Mouse (Mus musculus) c-Kit-negative CD71-positive TER-119-positive erythroid progenitor cells, embryonic 14.5 days (primary cell): ENCODE data around the gene Elmo1.

ENCODE experiments used
- DNase-seq: peaks from one replicate; pipeline ENCODE4 v3.0.0-alpha.2; 2013; ENCODE audit warnings: low read depth, low spot score

Gene Elmo1

GRCm38 (mm10) chr13:20121385-20122043, 31.1 kb downstream of the Elmo1 start:
- no peak for DNase-seq

- no peak for DNase-seq
Observed at GRCm38 (mm10) chr13:20123975-20124374, 33.6 kb downstream of the Elmo1 start.

DNA sequence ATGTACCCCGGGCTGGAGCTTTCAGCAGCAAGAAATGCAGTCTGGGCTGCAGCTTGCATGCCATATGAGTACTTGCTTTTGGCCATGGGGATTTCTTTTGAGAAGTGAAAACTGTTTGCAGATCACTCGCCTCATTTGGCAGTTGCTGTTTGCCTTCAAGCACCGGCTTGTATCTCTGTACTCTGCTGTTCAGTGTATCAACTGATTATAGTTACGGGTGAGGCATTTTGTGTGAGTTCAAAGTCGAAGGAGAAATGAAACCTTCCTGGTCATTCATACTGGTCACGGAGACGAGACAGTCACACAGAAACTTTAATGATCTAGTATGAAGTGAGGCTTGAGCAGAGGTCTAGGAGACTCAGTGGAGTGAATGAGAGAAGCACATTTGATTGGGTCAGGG, 34.6 kb downstream of the Elmo1 start:
- DNase-seq, result no peak

DNA sequence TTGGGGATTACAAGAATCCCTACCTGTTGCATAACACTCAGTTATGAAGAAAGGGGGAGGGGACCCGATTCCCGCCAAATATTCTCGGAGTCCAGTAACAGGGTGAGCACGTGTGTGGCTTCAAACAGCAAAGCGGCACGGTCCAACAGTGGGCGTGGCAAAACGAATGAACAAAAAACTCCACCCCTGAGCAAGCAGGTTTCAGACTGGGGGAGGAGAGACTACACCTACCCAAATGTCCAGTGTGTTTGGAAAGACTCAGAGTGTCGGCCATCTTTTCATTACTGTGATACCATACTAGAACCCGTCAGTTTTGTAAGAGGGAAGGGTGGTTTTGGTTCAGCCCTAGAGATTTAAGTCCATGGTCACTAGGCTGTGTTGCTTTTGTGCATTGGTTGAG, 35.4 kb downstream of the Elmo1 start:
- no peak for DNase-seq

GRCm38 (mm10) chr13:20127553-20127952, 37.2 kb downstream of the Elmo1 start:
- DNase-seq, result no peak

GRCm38 (mm10) chr13:20128097-20128496, 37.7 kb downstream of the Elmo1 start:
- no peak for DNase-seq

DNA sequence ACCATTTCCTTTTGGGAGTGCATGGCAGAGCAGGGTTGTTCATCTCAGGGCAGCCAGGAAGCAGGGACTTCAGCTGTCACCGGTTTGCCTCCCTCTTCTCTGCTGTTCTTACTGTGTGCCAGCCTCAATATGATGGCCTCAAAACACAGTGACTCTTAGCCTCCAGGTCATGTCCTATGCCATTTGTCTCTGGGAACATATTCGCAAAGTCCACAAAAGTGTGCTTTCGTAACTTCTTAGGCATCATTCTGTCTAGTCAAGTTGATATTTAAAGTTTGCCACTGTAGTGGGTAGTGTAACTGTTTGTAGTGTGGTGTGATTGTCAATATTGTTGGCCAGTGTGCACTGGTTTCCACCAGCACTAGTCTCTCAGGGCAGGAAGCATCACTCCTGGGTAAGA, 40.3 kb downstream of the Elmo1 start:
- DNase-seq, result no peak

DNA sequence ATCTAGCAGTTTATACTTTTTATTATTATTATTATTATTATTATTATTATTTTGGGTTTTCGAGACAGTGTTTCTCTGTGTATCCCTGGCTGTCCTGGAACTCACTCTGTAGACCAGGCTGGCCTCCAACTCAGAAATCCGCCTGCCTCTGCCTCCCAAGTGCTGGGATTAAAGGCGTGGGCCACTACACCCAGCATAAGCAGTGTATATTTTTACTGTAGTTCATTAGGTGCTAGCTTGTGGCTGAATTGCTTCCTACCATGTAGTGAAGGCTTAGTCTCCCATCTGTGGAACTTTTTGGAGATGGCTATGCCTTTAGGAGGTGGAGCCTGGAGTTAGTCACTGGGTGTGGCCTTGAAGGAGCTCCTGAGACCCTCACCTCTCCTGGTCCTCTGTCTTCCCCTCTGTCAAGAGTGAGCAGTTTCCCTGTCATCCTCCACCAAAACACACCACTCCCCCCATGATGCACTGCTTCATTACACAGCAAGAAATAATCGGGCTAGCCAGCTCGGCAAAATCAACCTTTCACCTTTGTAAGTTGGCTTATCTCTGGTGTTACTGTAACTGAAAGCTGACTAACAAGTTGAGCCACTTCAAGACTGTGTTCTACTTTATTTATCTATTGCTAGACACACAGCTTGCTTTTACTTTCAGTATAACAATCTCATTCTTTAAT, 41.1 kb downstream of the Elmo1 start:
- DNase-seq, result no peak

DNA sequence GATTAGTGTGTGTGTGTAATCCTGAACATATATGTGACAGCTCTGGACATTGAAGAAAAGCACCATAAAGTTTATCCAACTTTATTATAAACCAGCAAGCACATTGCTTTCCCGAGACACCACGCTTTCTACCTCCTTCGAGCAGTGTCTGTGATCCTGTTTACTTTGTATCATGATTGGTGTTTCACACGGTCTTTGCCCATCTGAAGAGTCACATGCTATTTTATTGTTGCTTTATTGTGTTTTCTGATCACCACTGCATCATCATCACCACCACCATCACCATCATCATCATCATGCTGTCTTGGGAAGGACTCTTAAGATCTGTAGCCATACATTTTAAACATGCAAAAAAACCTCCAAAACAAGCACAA, 41.6 kb downstream of the Elmo1 start:
- DNase-seq, result no peak

- DNase-seq, result no peak
Observed at GRCm38 (mm10) chr13:20133602-20134394, 43.4 kb downstream of the Elmo1 start.

- DNase-seq, result no peak
Observed at GRCm38 (mm10) chr13:20134395-20135225, 44.2 kb downstream of the Elmo1 start.

- DNase-seq, result no peak
Observed at GRCm38 (mm10) chr13:20136753-20137152, 46.4 kb downstream of the Elmo1 start.

- no peak for DNase-seq
Observed at GRCm38 (mm10) chr13:20138466-20138865, 48.1 kb downstream of the Elmo1 start.

- no peak for DNase-seq
Observed at GRCm38 (mm10) chr13:20139060-20139459, 48.7 kb downstream of the Elmo1 start.

- no peak for DNase-seq
Observed at GRCm38 (mm10) chr13:20139825-20140665, 49.6 kb downstream of the Elmo1 start.

DNA sequence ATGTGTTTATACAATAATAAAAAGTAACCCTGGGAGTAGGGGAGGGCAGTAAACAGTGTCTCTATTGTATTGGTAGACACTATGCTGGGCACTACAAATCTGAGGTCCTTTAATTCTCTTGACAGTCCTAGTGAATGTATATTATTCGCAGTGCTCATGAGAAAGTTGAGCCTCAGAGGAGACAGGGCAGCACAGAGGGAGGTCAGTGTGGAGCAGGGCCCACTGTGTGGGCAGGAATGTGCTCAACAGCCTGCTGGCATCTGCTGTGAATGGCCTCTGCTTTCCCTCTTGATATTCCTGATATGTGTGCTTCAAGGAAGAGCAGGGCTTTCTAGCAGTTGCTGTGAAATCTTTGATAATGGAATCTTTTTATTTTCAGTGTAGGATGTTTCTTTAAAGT, 52.2 kb downstream of the Elmo1 start:
- no peak for DNase-seq

DNA sequence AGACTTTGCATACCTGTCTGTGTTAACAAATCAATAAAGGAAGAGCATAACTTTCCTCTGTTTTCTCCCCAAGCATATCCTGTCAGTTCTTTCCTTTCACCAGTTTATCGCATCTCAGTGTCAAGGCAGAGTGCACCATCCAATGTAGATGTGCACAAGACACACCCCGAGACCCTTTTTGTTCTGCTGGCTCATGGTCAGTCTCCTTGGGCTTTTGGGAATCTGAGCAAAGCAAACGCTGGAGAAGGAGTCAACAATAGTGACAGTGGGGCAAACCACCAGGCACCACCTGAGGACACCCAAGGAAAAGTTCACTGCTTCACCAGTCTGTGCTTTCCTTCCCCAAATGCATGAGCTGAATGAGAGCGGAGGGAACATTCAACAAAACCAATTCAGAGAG, 56.5 kb downstream of the Elmo1 start:
- DNase-seq, result no peak

GRCm38 (mm10) chr13:20147736-20148135, 57.3 kb downstream of the Elmo1 start:
- DNase-seq, result no peak

GRCm38 (mm10) chr13:20150130-20150835, 59.9 kb downstream of the Elmo1 start:
- peak; percentile 67 for DNase-seq

GRCm38 (mm10) chr13:20151302-20151978, 61.0 kb downstream of the Elmo1 start:
- no peak for DNase-seq
